Mouse (Mus musculus): ENCODE data around the gene Wdr82.

Wdr82 gene

GRCm38 (mm10) chr9:106227790-106228429, 57.2 kb downstream of the Wdr82 start:
- no peak for DNase-seq

- DNase-seq: no peak
These were observed 59.5 kb downstream of the Wdr82 start for GRCm38 (mm10) chr9:106230051-106230733.

GRCm38 (mm10) chr9:106230734-106231106, 60.0 kb downstream of the Wdr82 start:
- no peak for DNase-seq

GRCm38 (mm10) chr9:106231220-106231619, 60.5 kb downstream of the Wdr82 start:
- DNase-seq: no peak

GRCm38 (mm10) chr9:106231816-106232215, 61.1 kb downstream of the Wdr82 start:
- no peak for DNase-seq

- no peak for DNase-seq
These were observed 62.2 kb downstream of the Wdr82 start for GRCm38 (mm10) chr9:106232956-106233355.

- no peak for DNase-seq
These were observed 63.2 kb downstream of the Wdr82 start for GRCm38 (mm10) chr9:106233953-106234352.

- DNase-seq: no peak
These were observed 64.6 kb downstream of the Wdr82 start for GRCm38 (mm10) chr9:106235194-106235830.

GRCm38 (mm10) chr9:106236156-106236817, 65.6 kb downstream of the Wdr82 start:
- DNase-seq: no peak

GRCm38 (mm10) chr9:106236818-106237211, 66.1 kb downstream of the Wdr82 start:
- DNase-seq: no peak

- DNase-seq: no peak
These were observed 66.7 kb downstream of the Wdr82 start for GRCm38 (mm10) chr9:106237401-106237800.

GRCm38 (mm10) chr9:106237878-106238277, 67.2 kb downstream of the Wdr82 start:
- DNase-seq: no peak
